Mouse (Mus musculus): Measurements from ENCODE around the gene Vmn1r224.

Gene Vmn1r224

GRCm38 (mm10) chr17:20413846-20414245, at the start of gene Vmn1r224:
Gene Vmn1r224 (plus strand): TSS chr17:20414146.
- no peak for DNase-seq (ENCODE audit: low spot score in 2 of 2)

GRCm38 (mm10) chr17:20399105-20399504, 14.8 kb upstream of the Vmn1r224 start:
- DNase-seq (ENCODE audit: low spot score in 2 of 2), result no peak

GRCm38 (mm10) chr17:20439263-20439662, 25.3 kb downstream of the Vmn1r224 start:
- no peak for DNase-seq (ENCODE audit: low spot score in 2 of 2)

- DNase-seq (ENCODE audit: low spot score in 2 of 2), result no peak
Measured at GRCm38 (mm10) chr17:20473311-20473710, 59.4 kb downstream of the Vmn1r224 start.

Measured in frontal cortex, postnatal 36 days (tissue).